Mouse (Mus musculus): ENCODE results near the gene Rpl36al.

The Rpl36al gene

DNA sequence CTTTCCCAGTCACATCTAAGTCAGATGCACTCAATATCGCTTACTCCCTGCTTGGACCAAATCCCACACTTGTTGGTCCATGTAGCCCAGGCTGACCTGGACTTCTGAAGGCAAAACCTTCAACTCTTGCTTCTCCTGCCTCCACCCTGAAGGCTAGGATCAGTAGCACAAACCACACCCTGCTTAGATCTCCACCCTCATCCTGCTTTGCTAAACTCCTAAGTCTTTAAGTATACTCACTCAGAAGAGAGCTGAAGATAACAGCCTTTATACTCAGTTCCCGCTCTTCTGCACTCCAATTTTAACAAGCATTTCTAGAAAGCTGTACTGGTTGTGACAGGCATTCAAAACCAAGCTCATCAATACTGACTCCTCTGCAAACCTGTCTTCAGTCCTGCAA lies 26.8 kb downstream of the Rpl36al start:
- DNase-seq, result no peak

DNA sequence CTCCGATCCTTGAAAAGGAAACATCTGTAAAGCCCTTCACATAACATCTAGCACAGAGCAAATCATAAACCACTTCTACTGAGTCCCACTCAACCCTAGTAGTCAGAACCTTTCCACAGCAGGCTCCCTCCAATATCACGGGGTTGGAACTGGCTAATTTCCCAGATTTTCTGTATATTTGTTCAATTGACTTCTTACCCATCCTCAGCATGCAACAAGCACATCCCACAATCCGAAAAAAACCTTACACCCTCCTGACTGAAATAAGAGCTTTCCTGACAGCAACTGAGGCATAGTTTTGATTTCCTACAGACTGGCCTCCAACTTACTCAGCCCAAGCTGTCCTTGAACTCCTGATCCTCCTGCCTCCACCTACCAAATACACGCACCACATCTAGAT lies 27.4 kb downstream of the Rpl36al start:
- no peak for DNase-seq

DNA sequence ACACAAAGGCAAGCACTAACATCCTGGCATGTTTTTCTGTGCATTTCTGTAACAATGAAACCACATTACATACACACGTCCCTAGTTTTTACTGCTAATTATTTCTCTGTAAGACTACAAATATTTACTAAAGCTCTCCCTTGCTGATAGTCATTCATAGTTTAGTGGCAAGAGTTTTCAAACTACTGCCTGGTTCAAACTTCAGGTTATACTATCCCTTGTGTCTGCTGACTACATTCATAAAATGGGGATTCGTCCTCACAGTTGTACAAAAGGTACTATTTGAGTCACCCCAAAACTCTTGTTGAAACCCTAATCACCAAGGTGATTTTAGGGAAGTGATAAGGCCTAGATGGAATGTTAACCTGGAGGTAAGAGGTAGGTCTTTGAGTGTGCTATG lies 28.0 kb downstream of the Rpl36al start:
- no peak for DNase-seq

DNA sequence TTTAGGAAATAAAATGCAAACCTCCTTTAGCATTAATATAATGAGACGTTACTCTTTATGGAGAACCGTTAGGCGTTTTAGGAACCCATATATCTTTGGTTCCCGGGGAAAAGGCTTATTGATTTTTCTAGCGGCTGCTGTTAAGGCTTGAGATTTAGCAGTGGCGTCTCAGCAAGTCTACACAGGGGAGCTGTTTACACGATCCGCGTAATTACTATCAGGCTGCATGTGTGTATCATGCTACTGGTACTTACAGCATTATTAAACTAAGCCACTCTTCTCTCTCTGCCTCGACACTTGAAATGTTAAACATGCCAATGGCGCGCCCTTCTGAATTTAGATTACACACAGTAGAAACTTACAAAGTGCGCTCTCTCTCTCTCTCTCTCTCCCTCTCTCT lies 33.8 kb downstream of the Rpl36al start:
- no peak for DNase-seq

DNA sequence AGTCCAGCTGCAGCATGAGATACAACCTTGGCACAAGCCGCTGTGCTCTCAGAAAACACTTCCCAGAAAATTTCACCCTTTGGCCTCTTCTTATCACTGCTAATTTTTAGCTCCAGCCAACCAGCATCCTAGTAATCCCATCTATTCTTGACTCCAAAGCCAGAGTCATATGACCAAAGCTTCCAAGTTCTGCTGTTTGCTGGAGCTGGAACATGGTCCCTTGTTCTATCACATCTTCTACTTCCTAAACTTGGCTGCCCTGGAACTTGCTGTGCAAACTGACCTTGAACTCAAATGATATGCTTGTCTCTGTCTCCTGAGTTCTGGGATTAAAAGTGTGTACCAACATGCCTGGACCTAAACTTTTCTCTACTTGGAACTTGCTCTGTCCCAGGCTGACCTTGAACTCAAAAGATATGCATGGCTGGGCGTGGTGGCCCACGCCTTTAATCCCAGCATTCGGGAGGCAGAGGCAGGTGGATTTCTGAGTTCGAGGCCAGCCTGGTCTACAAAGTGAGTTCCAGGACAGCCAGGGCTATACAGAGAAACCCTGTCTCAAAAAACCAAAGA lies 36.6 kb downstream of the Rpl36al start:
- no peak for DNase-seq

DNA sequence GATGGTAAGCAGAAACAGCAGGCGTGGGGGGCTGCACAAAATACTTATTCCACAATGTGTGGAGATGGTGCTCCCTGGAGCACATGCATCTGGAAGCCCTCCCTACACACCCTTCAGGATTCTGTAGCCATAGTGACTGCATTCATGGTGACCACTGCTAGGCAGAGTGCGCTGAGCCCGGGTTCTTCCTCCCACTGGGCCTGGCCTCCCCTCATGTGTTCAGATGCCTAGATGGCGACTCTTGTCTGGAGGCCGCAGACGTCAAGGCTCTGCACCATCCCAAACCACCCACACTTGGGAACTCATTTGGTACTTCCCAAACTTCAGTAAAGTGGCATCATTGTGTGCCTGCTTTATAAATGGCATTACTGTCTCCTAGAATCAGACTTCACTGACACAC lies 40.4 kb downstream of the Rpl36al start:
- DNase-seq, result no peak

DNA sequence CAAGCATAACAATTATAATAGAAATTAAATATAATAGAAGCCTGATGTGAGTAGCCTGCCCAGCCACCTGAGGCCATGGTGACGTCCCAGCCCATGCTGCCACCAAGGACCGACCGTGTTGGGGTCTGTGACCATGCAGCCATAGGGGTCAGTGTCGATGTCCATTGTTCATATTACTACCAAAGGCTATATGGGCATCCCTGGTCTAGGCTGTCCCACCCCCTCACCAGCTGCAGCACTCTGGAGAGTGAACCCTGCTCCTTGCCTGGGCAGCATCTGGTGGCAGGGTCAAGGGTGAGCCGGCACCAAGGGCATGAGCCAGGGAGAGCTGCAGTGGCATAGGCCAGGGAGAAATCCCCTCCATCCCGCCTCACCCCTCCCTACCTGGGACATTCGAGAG lies 44.0 kb downstream of the Rpl36al start:
- no peak for DNase-seq

DNA sequence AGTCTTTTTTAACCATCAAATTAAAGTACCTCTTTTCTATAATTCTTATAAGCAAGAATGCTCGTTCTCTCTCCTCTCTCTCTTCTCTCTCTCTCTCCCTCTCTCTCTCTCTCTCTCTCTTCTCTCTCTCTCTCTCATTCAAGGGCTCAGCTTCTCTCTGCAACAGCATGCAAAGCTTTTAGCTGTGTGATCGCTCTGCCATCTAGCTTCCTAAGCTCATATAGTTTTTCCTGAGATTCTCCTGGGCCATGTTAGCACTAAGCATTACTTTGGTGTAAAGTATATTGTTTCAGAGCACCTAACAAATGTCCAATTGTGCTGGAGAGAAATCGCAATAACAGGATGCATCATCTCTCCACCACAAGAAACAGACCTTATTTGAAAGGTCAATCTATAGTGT lies 44.7 kb downstream of the Rpl36al start:
- DNase-seq, result no peak
